Mouse (Mus musculus) gastrocnemius, postnatal 10 days (tissue): ENCODE measurements around the gene Cpne8. TPM values are rescaled to one million over a fixed set of nuclear protein-coding genes. Genes with fewer than 3 reads are reported as not detected.
"Not testable (repeated sequence)": the region's sequence is repeated elsewhere in the genome, so short reads cannot be mapped to it uniquely, and the experiment has no call there.

ENCODE experiments used
- DNase-seq: peaks from one replicate; pipeline ENCODE4 v3.0.0; 2021; ENCODE audit warnings: mixed read lengths
- total RNA-seq, 2 experiments: library from RNA; stranded (reverse); gene quantifications; 2 replicates each; pipeline ENCODE4 v1.2.3; 2021

The Cpne8 gene
- total RNA-seq, 2 experiments from 2014 or later: 4.2 to 4.6 TPM

GRCm38 (mm10) chr15:90616116-90616798 lies 63.0 kb downstream of the Cpne8 start:
- DNase-seq: no peak

DNA sequence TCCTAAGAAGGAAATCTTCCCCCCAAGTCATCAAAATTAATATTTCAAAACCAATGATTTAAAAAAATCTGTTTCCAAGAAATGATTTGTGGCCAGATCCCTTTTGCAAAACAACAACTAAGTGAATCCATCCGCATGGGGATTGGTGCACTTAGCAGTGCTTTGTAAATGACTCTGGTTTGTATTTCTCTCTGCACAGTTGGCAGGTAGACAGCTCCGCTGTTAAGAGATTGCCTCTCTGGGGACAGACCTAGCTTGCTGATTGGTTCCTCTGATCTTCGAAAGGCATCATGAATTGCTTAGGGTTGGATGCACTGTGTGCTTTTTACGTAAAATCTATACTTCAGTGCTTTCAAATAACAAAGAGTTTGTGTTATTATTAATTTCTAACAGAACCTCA lies 68.5 kb downstream of the Cpne8 start:
- not testable (repeated sequence) for DNase-seq

GRCm38 (mm10) chr15:90609836-90610415 lies 69.3 kb downstream of the Cpne8 start:
- DNase-seq: no peak

GRCm38 (mm10) chr15:90608368-90608767 lies 70.9 kb downstream of the Cpne8 start:
- no peak for DNase-seq

GRCm38 (mm10) chr15:90607181-90607580 lies 72.1 kb downstream of the Cpne8 start:
- no peak for DNase-seq

GRCm38 (mm10) chr15:90603676-90604075 lies 75.6 kb downstream of the Cpne8 start:
- no peak for DNase-seq

DNA sequence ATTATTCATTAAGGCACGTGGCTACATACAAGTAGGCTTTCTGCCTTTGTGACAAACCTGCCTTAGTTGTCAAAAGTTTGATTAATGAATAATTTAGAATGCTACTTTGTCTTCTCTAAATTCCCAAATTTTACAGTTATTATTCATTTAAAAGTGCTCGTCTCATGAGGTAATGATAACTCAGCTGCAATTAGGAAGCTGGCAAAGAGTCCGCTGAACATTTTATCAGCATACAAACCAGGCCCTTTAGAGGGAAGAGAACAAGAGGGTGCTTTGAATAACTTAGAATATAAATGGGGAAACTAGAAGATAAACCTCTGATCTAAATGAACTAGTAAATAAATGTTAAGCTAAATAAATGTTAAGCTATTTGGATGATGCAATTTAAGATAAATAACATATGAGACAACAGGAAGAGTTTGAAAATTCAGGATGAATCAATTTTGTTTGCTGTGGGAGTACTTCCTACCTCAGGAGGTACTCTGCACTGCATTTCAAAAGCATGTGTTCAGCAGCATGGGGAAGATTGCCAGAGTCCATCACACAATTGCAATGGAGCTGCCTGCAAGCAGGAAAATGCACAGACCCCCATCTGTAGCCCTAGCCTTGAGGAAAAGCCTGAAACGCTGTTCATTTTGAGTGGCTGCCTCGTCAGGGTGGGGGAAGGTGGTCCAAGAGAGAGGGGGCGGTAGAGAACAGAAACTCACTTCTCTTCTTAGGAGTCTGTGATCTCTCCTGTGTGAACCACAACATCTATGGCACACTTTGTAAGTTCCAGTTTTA lies 81.3 kb downstream of the Cpne8 start:
- no peak for DNase-seq

DNA sequence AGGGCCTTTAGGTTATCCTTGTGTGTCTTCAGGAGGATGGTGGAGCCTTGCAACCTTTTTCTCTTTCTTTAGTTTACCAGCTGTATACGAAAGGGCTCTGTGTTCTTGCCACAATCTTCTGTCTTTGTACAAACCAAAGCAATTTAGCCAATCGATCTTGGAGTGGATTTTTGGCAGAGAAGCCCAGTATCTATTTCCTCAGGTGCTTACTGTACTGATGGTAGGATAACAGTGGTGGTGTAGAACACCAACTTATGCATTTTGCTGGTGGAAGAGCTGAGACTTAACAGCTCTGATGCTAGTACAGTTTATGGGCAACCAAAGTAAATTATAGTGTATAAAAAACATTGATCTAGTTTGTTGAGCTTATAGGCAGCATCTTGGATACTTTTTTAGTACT lies 83.6 kb downstream of the Cpne8 start:
- DNase-seq: no peak

DNA sequence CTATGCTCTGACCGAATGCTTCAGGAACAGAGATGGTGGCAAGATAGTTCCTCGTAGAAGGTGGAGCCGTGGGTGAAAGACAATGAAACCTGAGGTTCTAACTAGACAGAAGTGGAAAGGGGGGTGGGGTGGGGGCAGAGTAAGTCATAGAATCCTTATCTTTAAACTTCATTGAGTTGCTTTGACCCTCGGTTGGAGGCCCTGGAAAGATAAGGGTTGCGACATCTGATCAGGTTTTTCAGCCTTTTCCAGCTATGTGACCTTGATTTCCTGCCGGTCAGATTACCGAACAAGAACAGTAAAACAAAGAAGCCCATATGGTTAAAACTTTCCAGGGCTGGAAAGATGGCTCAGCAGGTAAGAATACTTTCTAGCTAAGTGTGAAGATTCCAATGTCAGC lies 89.6 kb downstream of the Cpne8 start:
- DNase-seq: no peak

DNA sequence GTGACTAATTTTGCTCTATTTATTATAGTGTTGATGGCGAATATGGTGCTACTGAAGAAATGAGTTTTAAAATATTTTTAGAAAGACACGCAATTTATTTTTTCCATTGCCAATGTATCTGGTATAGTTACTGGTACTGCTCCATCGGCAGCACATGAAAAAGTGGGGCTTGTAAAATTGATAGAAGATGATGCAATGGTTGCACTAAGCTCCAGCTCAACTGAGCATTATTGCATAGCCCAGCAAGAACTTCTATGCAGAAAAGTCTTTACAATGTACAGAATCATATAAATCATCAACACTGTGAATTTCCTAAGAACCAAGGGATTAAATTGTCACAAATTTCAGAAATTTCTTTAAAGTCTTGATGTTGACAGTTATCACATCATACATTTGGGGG lies 101.8 kb downstream of the Cpne8 start:
- DNase-seq: no peak

GRCm38 (mm10) chr15:90569246-90569645 lies 110.0 kb downstream of the Cpne8 start:
- no peak for DNase-seq

GRCm38 (mm10) chr15:90568050-90568449 lies 111.2 kb downstream of the Cpne8 start:
- no peak for DNase-seq

DNA sequence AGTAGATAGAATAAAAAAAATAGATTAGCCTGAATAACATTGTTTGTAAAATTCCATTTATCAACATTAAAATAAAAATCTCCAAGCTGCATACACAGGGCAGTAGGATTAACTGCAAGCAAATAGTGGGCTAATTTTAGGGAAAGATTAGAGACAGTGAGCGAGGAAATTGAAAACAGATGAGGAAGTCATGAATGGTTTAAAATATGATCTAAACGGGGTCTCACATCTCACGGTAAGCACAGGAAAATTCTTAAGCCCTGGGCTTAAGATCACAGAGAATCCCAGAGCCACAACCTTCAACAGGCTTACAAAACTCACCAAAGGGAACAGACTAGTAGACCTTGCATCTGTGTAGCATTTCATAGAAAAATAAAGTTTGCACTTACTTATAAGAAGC lies 115.2 kb downstream of the Cpne8 start:
- DNase-seq: no peak

DNA sequence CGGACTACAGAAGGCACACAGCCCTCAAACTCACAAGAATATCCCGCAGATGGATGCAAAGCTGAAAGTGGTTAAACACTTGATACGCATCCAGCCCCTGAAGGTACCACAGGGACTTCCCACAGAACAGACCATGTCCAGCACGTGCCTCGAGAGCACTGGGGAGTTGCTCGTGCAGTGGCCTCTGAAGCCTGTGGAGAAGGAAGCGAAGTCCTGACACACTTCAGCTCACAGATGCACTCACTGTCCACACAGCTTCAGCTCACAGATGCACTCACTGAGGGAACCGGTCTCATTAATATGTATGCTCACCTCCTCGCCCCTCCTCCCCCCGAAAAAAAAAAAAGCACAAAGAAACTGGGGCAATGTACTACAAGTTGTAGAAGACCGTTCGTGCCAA lies 117.6 kb downstream of the Cpne8 start:
- no peak for DNase-seq

GRCm38 (mm10) chr15:90548589-90548988 lies 130.6 kb downstream of the Cpne8 start:
- DNase-seq: no peak

- DNase-seq: no peak
Measured at GRCm38 (mm10) chr15:90543447-90543846, 135.8 kb downstream of the Cpne8 start.

- no peak for DNase-seq
Measured at GRCm38 (mm10) chr15:90542126-90542525, 137.1 kb downstream of the Cpne8 start.

DNA sequence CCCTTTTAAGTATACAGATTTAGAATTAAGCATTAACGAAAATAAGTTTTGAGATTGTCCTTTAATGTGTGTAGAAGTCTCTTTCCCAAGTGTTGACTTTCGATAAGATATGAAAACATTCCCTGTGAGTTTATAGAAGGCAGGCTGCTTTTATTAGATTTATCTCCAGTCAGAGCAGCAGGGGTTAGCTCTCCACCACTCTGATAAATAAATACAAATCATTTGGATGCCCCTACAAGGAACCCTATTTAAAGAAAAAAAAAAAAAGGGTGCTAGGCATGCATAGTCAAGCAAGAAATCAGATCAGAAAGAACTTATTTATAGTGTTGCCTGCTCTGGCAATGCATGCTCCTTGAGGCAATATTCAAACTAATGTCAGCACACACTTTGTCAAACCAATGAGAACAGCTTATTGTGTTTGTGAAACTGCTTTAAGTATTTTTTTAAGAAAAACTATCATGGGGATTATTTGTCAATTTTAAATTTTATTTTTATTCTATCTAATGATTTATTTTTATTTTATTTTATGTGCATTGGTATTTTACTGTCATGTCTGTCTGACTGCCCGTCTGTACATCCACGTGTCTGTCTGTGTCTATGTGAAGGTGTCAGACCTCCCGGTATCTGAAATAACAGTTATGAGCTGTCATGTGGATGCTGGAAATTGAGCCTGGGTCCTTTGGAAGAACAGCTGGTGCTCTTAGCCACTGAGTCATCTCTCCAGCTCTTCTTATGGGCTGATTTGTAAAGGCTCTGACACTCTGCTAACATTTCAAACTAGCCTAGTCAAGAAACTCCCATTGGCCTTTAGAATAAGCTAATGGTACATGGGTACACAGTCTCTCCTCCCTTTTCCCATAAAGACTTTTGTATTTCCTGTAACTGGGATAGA lies 142.7 kb downstream of the Cpne8 start:
- no peak for DNase-seq

DNA sequence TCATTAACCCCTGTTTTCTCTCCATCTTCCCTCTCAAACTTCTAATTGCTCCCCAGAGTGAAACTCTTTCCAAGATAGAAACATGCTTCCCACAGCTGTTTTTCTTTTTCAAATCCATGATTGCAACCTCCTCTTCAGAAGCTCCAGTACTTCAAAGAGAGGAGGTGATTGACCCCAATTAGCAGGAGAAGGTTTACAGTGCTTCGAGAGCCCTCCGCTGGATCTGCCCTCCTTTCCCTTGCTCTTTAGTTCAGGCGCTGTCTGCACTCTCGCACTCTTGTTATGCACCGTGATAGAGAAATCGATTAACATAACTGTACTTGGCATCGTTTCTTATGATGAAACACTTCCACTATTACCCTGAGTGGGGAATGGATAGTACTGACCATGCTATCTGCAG lies 143.5 kb downstream of the Cpne8 start:
- DNase-seq: no peak

- no peak for DNase-seq
Measured at GRCm38 (mm10) chr15:90512769-90513168, 166.5 kb downstream of the Cpne8 start.

DNA sequence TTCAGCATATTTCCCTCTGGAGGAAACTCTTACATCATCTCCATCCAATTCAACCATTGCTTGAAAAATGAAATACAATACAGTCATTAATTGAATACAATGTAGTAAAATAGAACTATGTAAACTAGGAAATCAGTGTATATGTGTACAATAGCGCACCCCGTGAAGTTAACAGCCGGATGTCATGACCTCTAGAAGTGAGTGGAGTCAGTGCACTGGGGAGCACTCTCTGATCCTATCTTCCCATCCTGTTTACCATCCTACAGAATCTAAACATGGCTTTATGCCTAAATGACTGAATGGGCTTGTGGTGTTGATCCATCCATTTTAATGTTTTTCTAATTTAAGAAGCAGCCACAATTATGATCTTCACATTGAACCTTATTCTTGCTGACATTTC lies 182.2 kb downstream of the Cpne8 start:
- no peak for DNase-seq

DNA sequence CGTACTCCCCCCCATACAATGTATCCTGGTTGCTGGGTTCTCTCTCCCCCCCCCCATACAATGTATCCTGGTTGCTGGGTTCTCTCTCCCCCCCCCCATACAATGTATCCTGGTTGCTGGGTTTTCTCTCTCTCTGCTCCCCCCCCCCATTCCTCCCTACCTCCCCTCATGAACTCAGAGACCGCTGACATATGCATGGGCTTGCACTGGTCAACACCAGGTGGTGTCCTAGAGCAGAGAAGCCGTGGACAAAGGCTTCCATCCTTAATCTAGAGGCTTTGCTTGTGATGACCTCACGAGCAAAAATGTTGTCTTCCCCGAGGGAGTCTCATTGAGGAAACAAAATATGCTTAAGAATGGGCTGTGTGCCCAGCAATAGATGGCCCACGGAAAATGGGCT lies 187.7 kb downstream of the Cpne8 start:
- no peak for DNase-seq

- DNase-seq: no peak
Measured at GRCm38 (mm10) chr15:90490186-90490585, 189.0 kb downstream of the Cpne8 start.
